Mouse (Mus musculus) testis, postnatal 14 days (tissue): ENCODE measurements around the gene Orm2.
"Not testable (repeated sequence)": the region's sequence is repeated elsewhere in the genome, so short reads cannot be mapped to it uniquely, and the experiment has no call there.

Experiments used
- DNase-seq: peaks from one replicate; pipeline ENCODE4 v3.0.0; 2021; ENCODE audit warnings: low spot score

Gene Orm2

DNA sequence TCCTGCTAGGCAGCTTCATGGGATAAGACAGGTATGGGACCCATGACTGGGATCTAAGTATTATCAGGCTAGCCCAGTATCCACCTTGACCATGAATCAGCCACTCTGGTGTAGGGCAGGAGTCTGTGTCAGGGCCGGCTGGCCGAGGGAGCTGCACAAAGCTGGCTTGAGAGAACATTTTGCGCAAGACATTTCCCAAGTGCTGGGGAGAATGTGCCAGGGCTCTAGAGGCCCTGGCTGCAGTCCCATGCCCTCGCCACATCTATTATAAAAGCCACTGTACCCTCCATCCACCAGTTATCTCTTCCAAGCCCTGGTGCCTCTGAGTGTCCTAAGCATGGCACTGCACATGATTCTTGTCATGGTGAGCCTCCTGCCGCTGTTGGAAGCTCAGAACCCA lies at the start of gene Orm2:
Orm2 (plus strand) TSS at position 300 of the 400 bp plus-strand sequence.
- DNase-seq, result no peak

DNA sequence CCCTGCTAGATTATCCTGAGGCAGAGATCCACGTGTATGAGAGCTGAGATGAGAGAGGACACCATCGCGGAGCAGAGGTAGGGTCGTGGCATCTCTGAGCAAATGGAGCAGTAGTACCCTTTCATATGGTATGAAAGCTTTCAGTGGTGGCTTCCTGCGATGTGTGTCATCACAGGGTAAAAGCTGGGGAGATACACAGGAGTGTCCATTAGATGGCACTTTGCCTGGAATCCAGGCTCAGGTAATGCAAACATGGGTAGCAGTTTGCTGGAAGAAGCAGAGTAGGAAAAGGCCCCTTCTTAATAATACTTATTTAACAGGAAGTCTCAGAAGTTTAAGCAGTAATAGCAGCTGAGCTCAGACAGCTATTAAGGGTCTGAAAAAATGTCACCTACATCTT lies 48.2 kb upstream of the Orm2 start:
- no peak for DNase-seq

GRCm38 (mm10) chr4:63316076-63316746 lies 46.0 kb upstream of the Orm2 start:
- DNase-seq, result peak; percentile 52

DNA sequence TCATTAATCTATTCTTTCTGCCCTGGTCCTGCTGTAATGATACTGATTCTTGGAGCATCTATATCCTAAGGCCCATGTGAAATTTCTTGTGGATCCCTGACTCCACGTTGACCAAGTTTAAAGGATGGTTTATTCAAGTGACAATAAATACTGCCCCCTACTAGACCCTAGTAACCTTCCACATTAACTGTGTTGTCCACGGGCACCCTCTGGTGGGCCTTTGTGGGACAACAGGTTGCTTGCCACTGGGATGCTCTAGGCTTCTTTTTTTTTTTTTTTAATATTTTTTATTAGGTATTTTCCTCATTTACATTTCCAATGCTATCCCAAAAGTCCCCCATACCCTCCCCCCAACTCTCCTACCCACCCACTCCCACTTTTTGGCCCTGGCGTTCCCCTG lies 42.7 kb upstream of the Orm2 start:
- not testable (repeated sequence) for DNase-seq

DNA sequence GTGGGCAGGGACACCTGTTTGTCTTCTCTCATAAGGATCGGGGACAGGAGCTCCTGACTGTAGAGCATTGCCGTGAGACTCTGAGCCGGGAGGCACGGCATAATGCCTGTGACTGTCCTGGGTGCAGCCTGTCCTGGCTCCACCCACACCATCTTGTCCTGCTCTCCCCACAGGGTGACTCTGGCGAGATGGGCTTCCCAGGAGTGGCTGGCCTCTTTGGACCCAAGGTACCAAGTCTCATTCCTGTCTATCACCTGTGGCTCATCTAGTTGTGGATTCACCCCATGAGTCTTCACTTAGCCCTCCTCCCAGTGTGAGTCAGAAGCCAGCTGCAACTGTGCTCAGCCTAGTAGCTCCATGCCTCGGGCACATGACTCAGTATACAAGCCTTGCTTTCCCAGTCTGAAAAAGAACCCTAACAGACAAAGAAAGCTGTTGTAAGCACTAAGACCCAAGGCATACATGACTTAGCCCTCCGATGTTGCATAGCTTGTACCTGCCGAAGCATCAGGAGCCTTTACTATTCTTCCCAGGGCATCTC lies 38.9 kb upstream of the Orm2 start:
- DNase-seq, result no peak

DNA sequence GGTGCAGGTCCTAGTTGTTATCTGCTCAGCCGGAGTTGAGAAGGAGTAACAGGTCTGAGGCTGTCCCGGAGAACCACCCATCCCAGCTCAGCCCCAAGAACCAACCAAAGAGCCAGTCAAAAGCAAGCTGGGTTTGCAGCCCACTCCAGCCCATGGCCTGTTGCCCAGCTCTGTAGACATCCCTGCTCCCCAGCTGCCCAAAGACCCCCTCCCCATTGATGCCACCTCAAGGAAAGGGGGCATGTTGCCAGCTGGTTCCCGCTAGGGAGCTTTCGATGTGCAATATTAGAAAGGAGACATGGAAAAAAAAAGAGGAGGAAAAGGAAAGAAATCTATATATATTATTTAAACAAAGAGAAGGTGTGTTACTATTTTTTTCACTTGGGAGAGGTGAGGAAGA lies 28.8 kb upstream of the Orm2 start:
- no peak for DNase-seq

DNA sequence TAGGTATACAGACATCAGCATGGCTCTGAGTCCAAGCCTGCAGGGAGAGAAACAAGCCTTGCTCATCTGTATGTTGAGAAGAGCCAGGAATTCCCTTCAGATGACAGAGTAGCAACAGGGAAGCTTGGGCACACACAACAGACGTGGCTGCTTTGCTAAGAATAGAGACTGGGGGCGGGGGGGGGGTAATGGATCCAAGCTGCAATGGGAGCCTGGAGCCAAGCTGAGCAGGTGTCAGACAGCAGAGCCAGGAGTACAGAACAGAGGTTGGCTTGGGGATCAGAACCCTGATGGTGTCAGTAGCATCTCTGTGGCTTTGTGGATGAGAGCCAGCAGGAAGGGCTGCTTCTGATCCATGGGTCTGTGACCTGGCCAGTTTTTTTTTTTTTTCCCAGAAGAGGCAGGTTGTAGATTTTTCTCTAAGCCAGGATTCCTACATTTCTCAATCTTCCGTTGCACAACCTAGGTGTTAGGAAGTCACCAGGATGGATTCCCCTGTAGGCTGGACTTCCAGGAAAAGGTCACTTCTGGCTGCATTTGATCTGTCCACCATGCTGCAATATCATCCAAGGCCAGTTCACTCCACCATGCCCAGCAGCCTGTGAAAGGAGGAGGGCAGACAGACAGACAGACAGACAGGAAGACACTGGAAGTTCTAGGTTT lies 23.7 kb upstream of the Orm2 start:
- no peak for DNase-seq

- no peak for DNase-seq
These were observed 19.8 kb upstream of the Orm2 start for GRCm38 (mm10) chr4:63342491-63342890.

DNA sequence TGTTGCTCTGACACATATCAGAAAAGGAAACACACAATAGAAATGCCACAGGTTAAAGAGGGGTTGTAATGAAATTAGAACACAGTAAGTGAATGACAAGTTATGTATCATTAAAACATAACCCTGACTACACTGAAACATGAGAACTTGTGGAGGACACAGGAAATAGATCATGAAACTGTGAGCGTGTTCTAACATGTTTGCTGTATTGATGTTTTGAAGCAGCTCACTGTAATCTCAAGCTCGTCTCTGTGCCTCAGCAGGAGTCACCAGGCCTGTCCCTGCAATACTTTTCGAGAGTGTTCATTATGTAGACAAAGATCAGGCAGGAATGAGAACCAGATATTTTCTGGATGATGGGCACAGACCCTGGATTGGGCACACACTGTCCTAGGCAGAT lies 18.6 kb upstream of the Orm2 start:
- no peak for DNase-seq

- DNase-seq, result no peak
These were observed 18.0 kb upstream of the Orm2 start, which contains the start of gene Orm1 for GRCm38 (mm10) chr4:63344295-63344694. Gene Orm1, plus strand, starts transcription at chr4:63344560.

DNA sequence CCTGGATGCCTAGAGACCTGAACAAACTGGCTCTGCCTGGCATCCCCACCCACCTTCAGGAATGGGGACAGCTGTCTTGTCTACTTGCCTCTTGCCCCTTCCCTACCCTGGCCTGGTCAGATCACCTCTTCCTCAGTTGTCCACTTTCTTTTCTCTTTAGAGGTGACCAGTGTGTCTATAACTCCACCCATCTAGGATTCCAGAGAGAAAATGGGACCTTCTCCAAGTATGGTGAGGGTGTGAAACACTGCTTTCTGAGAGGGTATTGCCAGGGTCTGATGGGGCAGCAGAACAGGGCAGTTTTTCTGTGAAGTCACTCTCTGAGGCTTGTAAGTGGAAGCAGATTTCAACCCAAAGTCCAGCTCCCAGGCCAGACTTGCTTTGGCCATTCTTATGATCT lies 17.0 kb upstream of the Orm2 start:
- DNase-seq, result no peak

DNA sequence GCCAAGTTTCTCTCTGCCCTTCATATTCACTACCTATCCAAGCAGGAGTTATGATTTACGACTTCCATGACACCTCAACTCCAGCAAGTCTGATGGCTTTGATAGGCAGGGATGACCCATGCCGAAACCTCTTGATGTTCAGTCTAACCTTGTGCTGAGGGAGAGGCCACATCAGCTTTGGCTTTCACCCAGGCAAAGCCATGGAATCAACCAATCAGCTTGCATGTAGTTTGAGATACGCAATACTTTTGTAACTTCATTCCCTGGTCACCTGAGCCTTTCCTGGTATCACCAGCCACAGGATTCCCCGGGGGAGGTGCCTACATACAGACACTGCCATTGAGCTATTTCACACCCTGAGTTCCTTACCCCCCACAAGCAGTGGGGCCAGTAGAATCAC lies 15.6 kb upstream of the Orm2 start:
- DNase-seq, result no peak

DNA sequence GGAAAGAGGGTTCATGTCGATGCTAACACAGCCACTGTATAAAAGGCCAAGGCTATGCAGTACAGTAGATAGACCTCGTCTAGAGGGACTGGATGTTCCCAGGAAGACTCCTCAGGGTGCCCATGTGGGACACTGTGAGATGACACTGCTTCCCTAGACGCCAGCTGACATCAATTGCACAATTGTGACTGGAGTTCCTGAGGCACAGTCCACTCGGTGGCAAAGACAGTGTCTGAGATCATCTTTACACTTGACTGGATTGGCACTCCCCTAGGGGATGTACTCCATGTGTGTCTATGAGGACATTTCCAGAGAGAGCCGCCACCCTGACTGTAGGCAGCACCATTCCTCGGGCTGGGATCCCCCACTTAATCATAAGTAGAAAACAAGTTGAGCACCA lies 13.7 kb upstream of the Orm2 start:
- no peak for DNase-seq

- DNase-seq, result no peak
These were observed 6.2 kb upstream of the Orm2 start, which contains the start of gene Orm3 for GRCm38 (mm10) chr4:63355877-63356665. Gene Orm3, plus strand, starts transcription at chr4:63356162.

- no peak for DNase-seq
These were observed 5.2 kb upstream of the Orm2 start for GRCm38 (mm10) chr4:63356981-63357570.

- DNase-seq, result no peak
These were observed 2.4 kb upstream of the Orm2 start for GRCm38 (mm10) chr4:63359861-63360260.

DNA sequence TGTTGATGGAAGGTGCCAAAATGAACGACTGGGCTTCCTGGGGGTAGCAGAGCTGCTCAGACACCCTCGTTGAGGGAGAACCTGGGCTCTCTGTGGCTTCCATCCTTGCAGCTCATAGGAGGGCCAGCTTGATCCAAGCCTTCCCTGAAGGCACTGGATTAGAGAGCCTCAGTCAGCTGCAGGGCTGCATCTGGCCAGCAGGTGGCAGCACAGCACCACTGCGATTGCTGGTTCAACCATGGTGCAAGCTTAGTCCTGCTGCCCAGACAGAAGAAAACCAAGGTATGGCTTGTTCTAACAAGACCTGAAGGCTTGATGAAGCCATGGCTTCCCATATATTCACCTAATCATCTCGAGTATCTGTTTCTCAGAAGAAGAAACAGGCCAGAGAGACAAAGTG lies 6.3 kb downstream of the Orm2 start:
- DNase-seq, result peak; percentile 67

DNA sequence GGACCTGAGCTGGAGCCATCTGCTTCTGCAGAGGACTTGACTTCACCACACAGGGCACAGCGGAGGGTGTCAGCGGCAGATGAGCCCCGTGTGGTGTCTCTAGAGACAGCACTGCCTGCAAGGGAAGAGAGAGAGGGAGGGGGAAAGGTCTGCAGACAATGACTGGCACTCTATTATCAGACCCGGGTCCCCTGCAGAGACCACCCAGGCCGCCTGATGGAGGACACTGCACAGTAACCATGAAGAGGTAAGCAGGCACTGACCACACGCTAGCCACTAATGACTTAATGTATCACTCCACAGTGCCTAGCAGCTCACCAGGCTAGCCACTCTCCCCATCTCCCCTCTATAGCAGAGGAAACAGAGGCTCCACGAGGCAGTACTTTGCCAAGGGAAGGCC lies 8.6 kb downstream of the Orm2 start:
- DNase-seq, result no peak

DNA sequence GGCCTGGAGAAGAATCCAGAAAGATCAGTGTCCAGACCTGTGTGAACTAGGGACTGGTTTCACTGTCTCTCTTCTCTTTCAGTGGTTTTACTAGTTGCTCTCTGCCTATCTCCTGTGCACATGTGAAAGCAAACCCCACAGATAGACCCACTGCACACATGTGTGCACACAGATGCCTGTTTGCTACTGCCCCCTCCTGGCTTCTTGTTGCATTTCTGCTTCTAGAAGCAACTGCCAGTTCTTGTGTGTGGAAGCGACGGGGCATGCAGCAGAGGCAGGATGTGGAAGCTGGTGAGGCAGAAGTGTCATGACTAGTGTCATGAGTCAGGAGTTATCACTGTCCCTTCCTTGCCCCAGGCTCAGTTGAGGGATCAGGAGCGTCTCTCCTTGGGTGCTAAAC lies 9.6 kb downstream of the Orm2 start:
- no peak for DNase-seq

GRCm38 (mm10) chr4:63373404-63373803 lies 11.2 kb downstream of the Orm2 start:
- no peak for DNase-seq

GRCm38 (mm10) chr4:63374331-63374730 lies 12.1 kb downstream of the Orm2 start:
- DNase-seq, result no peak

GRCm38 (mm10) chr4:63375367-63375766 lies 13.1 kb downstream of the Orm2 start:
- DNase-seq, result no peak
